Mouse (Mus musculus): ENCODE results near the gene Itgb3. TPM values are rescaled to one million over a fixed set of nuclear protein-coding genes. Genes with fewer than 3 reads are reported as not detected.

The Itgb3 gene
- polyA plus RNA-seq, 1 experiment, result 25.6 TPM

DNA sequence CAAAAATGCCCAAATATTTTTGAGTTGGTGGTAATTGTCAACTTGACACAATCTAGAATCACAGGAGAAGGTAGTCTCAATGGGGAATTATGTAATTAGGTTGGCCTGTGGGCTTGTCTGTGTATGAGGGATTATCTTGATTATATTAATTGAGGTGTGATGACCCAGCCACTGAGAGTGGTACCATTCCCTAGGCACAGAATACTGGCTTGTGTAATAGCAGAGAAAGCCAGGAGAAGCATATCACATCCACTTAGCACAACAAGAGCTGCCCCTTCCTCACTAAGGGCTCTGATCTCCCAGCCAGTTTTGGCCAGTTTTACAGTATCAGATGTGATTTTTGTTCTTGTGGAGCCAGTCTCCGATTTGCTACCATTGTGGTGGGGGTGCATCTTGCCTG lies 18.2 kb upstream of the Itgb3 start:
- Histone ChIP-seq H3K4me1 (ENCODE audit: control insufficient read depth, insufficient read depth, insufficient read length) (no peaks in the 10 kb centered on the region; the same call in 1 of the 2 replicates), H3K27me3 (ENCODE audit: control insufficient read depth, insufficient read depth, low read length) (no peaks in the 10 kb centered on the region), H3K4me3 (ENCODE audit: extremely low read depth, insufficient read depth, insufficient read length) (no peak overlapping the region), H3K36me3 (ENCODE audit: control insufficient read depth, insufficient read depth, low read length) (no peaks in the 10 kb centered on the region), H3K27ac (ENCODE audit: insufficient read depth, low read length) (no peak overlapping the region)
- TF ChIP-seq CTCF (IDR thresholded peaks at IDR 0.05; ENCODE audit: extremely low read depth, insufficient read depth, insufficient read length, insufficient replicate concordance) (no peak), POLR2A (IDR thresholded peaks at IDR 0.05; ENCODE audit: low read depth, low read length) (no peak)
- DNase-seq (ENCODE audit: low read depth in 1 of 2, low spot score in 2 of 2), result no peak
- WGBS, result 75% methylated on average over 1 of the region's 1 CpGs

DNA sequence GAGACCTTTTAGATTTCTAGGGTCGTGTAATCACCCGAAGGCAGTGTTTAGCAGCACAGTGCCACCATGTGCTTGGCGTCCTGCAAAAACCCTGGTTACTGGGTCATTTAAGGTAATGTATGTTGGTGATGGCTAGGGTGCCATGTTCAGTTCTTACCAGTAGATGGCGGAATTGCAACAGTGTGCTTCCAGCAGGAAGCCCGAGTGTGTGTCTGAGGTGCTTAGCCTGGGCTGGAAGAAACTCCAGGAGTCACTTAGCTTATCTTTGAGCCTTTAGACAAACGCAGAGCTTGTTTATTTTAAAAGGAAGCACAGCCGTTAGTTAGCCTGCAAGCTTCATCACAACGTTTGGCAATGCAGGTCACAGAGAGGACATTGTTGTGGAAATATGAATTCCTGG lies 17.7 kb upstream of the Itgb3 start:
- no peaks in the 10 kb centered on the region; the same call in 1 of the 2 replicates for H3K4me1 ChIP-seq (ENCODE audit: control insufficient read depth, insufficient read depth, insufficient read length)
- H3K36me3 ChIP-seq (ENCODE audit: control insufficient read depth, insufficient read depth, low read length), result no peaks in the 10 kb centered on the region
- no peaks in the 10 kb centered on the region for H3K27me3 ChIP-seq (ENCODE audit: control insufficient read depth, insufficient read depth, low read length)
- H3K27ac ChIP-seq (ENCODE audit: insufficient read depth, low read length), result no peak overlapping the region
- H3K4me3 ChIP-seq (ENCODE audit: extremely low read depth, insufficient read depth, insufficient read length), result no peak overlapping the region
- DNase-seq (ENCODE audit: low read depth in 1 of 2, low spot score in 2 of 2), result peak; percentile 72 to 80
- no peak for TF ChIP-seq POLR2A (IDR thresholded peaks at IDR 0.05; ENCODE audit: low read depth, low read length)
- TF ChIP-seq CTCF (IDR thresholded peaks at IDR 0.05; ENCODE audit: extremely low read depth, insufficient read depth, insufficient read length, insufficient replicate concordance), result peak; percentile 72; the same call in 1 of the 2 replicates
- WGBS, result 2% methylated on average over 8 of the region's 8 CpGs

DNA sequence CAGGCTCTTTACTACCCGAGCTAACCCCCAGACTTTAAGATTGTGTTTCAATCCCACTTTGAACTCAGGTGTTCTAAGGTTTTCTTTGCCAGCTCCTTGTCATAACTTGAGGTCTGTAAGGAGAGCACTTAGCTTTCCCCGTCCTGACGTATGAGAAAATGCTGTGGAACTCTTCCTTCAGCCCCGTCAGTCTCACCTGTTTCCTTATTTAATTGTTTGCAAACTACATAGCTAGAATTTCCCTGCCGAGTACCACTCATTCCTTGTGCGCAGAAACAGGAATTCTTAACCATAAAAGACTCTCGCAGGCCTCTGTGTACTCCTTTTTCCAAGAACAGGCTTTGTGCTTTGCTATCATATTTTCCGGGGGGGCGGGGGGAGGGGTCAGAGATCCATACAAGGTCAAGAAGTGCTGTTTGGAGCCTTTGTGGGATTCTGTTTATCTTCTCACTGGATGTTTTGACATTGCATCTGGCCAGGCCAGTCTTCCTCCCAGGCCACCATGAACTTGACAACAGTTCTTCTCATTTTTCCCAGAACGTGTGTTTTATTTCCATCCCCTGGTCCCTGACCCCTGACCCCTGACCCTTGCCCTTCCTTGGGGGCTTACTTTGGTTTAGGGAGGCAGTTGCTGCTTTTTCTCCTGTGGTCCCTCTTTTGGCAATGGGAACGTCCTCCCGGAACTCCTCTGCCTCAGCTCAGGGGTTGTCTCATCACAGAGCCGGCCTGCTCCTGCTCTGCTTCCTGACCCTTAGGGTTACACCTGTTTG lies 15.5 kb upstream of the Itgb3 start:
- 83% methylated on average over 13 of the region's 13 CpGs for WGBS
- Histone ChIP-seq H3K27ac (ENCODE audit: insufficient read depth, low read length) (no peak overlapping the region), H3K4me1 (ENCODE audit: control insufficient read depth, insufficient read depth, insufficient read length) (peaks cover 4% of the 10 kb centered on the region; the same call in 1 of the 2 replicates), H3K36me3 (ENCODE audit: control insufficient read depth, insufficient read depth, low read length) (no peaks in the 10 kb centered on the region), H3K4me3 (ENCODE audit: extremely low read depth, insufficient read depth, insufficient read length) (no peak overlapping the region), H3K27me3 (ENCODE audit: control insufficient read depth, insufficient read depth, low read length) (no peaks in the 10 kb centered on the region)
- TF ChIP-seq CTCF (IDR thresholded peaks at IDR 0.05; ENCODE audit: extremely low read depth, insufficient read depth, insufficient read length, insufficient replicate concordance) (no peak), POLR2A (IDR thresholded peaks at IDR 0.05; ENCODE audit: low read depth, low read length) (no peak)
- DNase-seq (ENCODE audit: low read depth in 1 of 2, low spot score in 2 of 2), result no peak

DNA sequence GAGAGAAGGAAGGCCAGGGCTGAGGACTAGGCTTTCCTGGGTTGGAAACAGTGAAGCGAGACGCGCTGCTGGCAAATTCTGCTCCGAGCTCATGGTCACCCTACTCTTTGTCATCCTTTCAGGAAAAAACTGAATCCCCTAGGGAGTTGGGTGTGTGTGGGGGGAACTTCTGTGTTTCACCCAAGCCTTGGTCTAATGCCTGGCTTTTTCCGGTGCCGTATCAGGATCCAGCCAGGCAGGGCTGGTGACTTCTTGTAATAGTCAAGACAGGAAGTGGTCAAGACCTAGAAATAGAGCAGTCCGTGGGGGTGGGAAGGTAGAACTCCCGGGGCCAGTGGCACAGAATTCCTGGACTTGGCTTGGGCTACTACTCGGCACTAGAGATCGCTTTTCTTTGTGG lies 11.4 kb upstream of the Itgb3 start:
- Histone ChIP-seq H3K27me3 (ENCODE audit: control insufficient read depth, insufficient read depth, low read length) (no peaks in the 10 kb centered on the region), H3K4me1 (ENCODE audit: control insufficient read depth, insufficient read depth, insufficient read length) (peaks cover 6% of the 10 kb centered on the region; the same call in 1 of the 2 replicates), H3K27ac (ENCODE audit: insufficient read depth, low read length) (no peak overlapping the region), H3K4me3 (ENCODE audit: extremely low read depth, insufficient read depth, insufficient read length) (no peak overlapping the region), H3K36me3 (ENCODE audit: control insufficient read depth, insufficient read depth, low read length) (no peaks in the 10 kb centered on the region)
- WGBS, result 20% methylated on average over 10 of the region's 10 CpGs
- TF ChIP-seq CTCF (IDR thresholded peaks at IDR 0.05; ENCODE audit: extremely low read depth, insufficient read depth, insufficient read length, insufficient replicate concordance), result no peak
- TF ChIP-seq POLR2A (IDR thresholded peaks at IDR 0.05; ENCODE audit: low read depth, low read length), result no peak
- DNase-seq (ENCODE audit: low read depth in 1 of 2, low spot score in 2 of 2), result no peak

DNA sequence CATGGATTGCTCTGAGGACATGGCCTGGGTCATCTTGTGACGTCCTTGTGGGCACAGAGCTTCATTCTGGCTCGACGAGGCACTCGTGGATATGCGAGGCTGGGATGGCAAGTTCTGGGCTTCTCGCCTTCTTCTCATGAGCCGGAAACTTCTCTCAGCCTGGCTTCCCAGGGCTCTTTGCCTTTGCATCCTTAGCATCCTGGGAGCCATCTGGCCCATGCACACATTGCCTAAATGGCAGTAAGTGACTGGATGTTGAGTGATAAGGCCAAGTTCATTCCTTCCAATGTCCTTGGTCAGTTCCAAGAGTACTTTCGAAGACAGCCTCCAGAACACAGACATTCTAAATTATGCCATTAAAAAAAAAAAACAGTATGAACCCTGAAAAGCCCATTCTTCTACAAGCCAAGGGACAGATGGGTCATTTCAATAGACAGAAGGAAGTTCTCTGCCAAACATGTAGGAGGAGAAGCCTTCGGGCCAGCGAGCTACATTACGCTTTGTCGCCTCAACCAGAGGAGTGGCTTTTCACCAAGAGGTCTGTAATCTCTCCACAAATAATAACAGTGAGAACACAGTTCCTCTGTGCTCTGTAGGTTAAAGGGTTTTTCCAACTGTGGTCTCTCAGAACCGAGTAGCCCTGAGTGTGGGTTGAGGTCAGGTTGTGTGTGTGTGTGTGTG lies 8.4 kb upstream of the Itgb3 start:
- 73% methylated on average over 13 of the region's 13 CpGs for WGBS
- H3K4me3 ChIP-seq (ENCODE audit: extremely low read depth, insufficient read depth, insufficient read length), result no peak overlapping the region
- H3K27me3 ChIP-seq (ENCODE audit: control insufficient read depth, insufficient read depth, low read length), result no peaks in the 10 kb centered on the region
- H3K4me1 ChIP-seq (ENCODE audit: control insufficient read depth, insufficient read depth, insufficient read length), result peaks cover 6% of the 10 kb centered on the region; the same call in 1 of the 2 replicates
- H3K27ac ChIP-seq (ENCODE audit: insufficient read depth, low read length), result no peak overlapping the region; the same call in 1 of the 2 replicates
- no peak for TF ChIP-seq CTCF (IDR thresholded peaks at IDR 0.05; ENCODE audit: extremely low read depth, insufficient read depth, insufficient read length, insufficient replicate concordance)
- no peak for TF ChIP-seq POLR2A (IDR thresholded peaks at IDR 0.05; ENCODE audit: low read depth, low read length)
- H3K36me3 ChIP-seq (ENCODE audit: control insufficient read depth, insufficient read depth, low read length), result no peaks in the 10 kb centered on the region
- no peak for DNase-seq (ENCODE audit: low read depth in 1 of 2, low spot score in 2 of 2)

DNA sequence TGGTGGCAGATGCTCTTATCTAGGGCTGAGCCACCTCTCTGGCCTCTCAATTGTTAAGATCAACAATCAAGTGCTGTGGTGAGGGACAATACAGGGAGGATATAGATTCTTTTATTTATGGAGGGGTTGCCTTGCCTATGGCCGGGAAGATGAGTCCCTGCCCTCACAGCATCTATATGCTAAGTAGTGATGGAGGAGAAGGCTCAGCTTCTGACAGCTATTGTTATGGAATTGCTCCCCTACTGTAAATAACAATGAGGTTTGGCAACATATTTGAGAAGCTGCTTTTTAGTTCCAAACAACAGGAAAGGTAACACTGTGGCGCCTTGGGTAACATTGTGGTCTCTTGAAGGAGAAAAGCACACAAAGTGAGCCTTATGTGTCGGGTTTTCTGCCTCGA lies 7.1 kb upstream of the Itgb3 start:
- Histone ChIP-seq H3K4me1 (ENCODE audit: control insufficient read depth, insufficient read depth, insufficient read length) (peaks cover 6% of the 10 kb centered on the region; the same call in 1 of the 2 replicates), H3K4me3 (ENCODE audit: extremely low read depth, insufficient read depth, insufficient read length) (no peak overlapping the region), H3K36me3 (ENCODE audit: control insufficient read depth, insufficient read depth, low read length) (no peaks in the 10 kb centered on the region), H3K27ac (ENCODE audit: insufficient read depth, low read length) (no peak overlapping the region), H3K27me3 (ENCODE audit: control insufficient read depth, insufficient read depth, low read length) (no peaks in the 10 kb centered on the region)
- DNase-seq (ENCODE audit: low read depth in 1 of 2, low spot score in 2 of 2), result no peak
- TF ChIP-seq POLR2A (IDR thresholded peaks at IDR 0.05; ENCODE audit: low read depth, low read length) (no peak), CTCF (IDR thresholded peaks at IDR 0.05; ENCODE audit: extremely low read depth, insufficient read depth, insufficient read length, insufficient replicate concordance) (no peak)
- WGBS, result 72% methylated on average over 4 of the region's 4 CpGs

All from spleen, adult 2 months (tissue).